Mouse (Mus musculus) intestine, embryonic 15.5 days (tissue): Measurements from ENCODE around the gene Phc2. TPM values are rescaled to one million over a fixed set of nuclear protein-coding genes. Genes with fewer than 3 reads are reported as not detected.

Source experiments
- ATAC-seq: fragments of 200-750 bp; cut with Nextera tagmentation; 2 replicates; pipeline ENCODE4 v1.8.0; 2017; ENCODE audit warnings: moderate TSS enrichment, moderate library complexity
- H3K27ac ChIP-seq: fragments of 300-500 bp; sonication (generic); 2 replicates; pipeline ENCODE4 v1.5.1; 2015; ENCODE audit warnings: mild to moderate bottlenecking, inconsistent platforms
- H3K27me3 ChIP-seq: fragments of 300-500 bp; sonication (generic); replicated peaks from 2 replicates; pipeline ENCODE4 v1.6.1; 2015; ENCODE audit warnings: inconsistent platforms
- H3K36me3 ChIP-seq: fragments of 300-500 bp; sonication (generic); 2 replicates; pipeline ENCODE4 v1.6.1; 2015; ENCODE audit warnings: inconsistent platforms
- H3K4me1 ChIP-seq: fragments of 300-500 bp; sonication (generic); replicated peaks from 2 replicates; pipeline ENCODE4 v1.6.1; 2015; ENCODE audit warnings: inconsistent platforms
- H3K4me2 ChIP-seq: fragments of 300-500 bp; sonication (generic); replicated peaks from 2 replicates; pipeline ENCODE4 v1.6.1; 2015; ENCODE audit warnings: mild to moderate bottlenecking, inconsistent platforms
- H3K4me3 ChIP-seq: fragments of 300-500 bp; sonication (generic); replicated peaks from 2 replicates; pipeline ENCODE4 v1.5.1; 2015; ENCODE audit warnings: inconsistent platforms
- H3K9ac ChIP-seq: fragments of 300-500 bp; sonication (generic); 2 replicates; pipeline ENCODE4 v1.6.1; 2015; ENCODE audit warnings: inconsistent platforms
- H3K9me3 ChIP-seq: fragments of 300-500 bp; sonication (generic); 2 replicates; pipeline ENCODE4 v1.6.1; 2016; ENCODE audit warnings: inconsistent platforms
- WGBS: fragments of 180-500 bp; shearing (Covaris S2); methylation state at CpG from one replicate; pipeline ENCODE4 v1.1.7; 2015; 5-methylcytosine and 5-hydroxymethylcytosine counted together
- polyA plus RNA-seq: library from polyadenylated mRNA; unstranded; fragments of >200 nt; fragmentation: Nextera tagmentation; extraction: Ambion mirVana; gene quantifications from 2 replicates; pipeline ENCODE4 v1.2.1, GENCODE M21; 2015

Phc2 gene
- polyA plus RNA-seq, 1 experiment from 2014 or later: 42.3 TPM

GRCm38 (mm10) chr4:128760029-128760428, 105.5 kb downstream of the Phc2 start:
- Histone ChIP-seq H3K36me3 (no peaks in the 10 kb centered on the region), H3K9me3 (no peaks in the 10 kb centered on the region), H3K4me3 (no peak overlapping the region), H3K4me1 (no peaks in the 10 kb centered on the region), H3K4me2 (no peak overlapping the region), H3K27me3 (no peaks in the 10 kb centered on the region), H3K9ac (no peak overlapping the region), H3K27ac (no peak overlapping the region)
- 77% methylated on average over 6 of the region's 6 CpGs for WGBS
- ATAC-seq: 0 out of 2 replicates have a peak, but pooled peaks have one; percentile 8

GRCm38 (mm10) chr4:128766929-128767328, 112.4 kb downstream of the Phc2 start:
- Histone ChIP-seq H3K27me3 (no peaks in the 10 kb centered on the region), H3K9me3 (no peaks in the 10 kb centered on the region), H3K9ac (no peak overlapping the region), H3K4me2 (no peak overlapping the region), H3K4me3 (no peak overlapping the region), H3K27ac (no peak overlapping the region), H3K4me1 (no peaks in the 10 kb centered on the region), H3K36me3 (no peaks in the 10 kb centered on the region)
- WGBS: 94% methylated on average over 20 of the region's 20 CpGs
- ATAC-seq: no peak

GRCm38 (mm10) chr4:128768120-128768519, 113.6 kb downstream of the Phc2 start:
- peaks cover 5% of the 10 kb centered on the region; the same call in 1 of the 2 replicates for H3K36me3 ChIP-seq
- no peak overlapping the region for H3K27ac ChIP-seq
- ATAC-seq: no peak
- no peak overlapping the region for H3K9ac ChIP-seq
- H3K4me3 ChIP-seq: no peak overlapping the region
- 71% methylated on average over 13 of the region's 13 CpGs for WGBS
- H3K27me3 ChIP-seq: no peaks in the 10 kb centered on the region
- H3K4me1 ChIP-seq: no peaks in the 10 kb centered on the region
- no peak overlapping the region for H3K4me2 ChIP-seq
- H3K9me3 ChIP-seq: no peaks in the 10 kb centered on the region

- no peak overlapping the region for H3K27ac ChIP-seq
- no peak overlapping the region for H3K4me2 ChIP-seq
- H3K9ac ChIP-seq: no peak overlapping the region
- H3K36me3 ChIP-seq: peaks cover 20% of the 10 kb centered on the region
- H3K4me1 ChIP-seq: no peaks in the 10 kb centered on the region
- H3K27me3 ChIP-seq: no peaks in the 10 kb centered on the region
- 75% methylated on average over 13 of the region's 13 CpGs for WGBS
- H3K9me3 ChIP-seq: no peaks in the 10 kb centered on the region
- no peak for ATAC-seq
- H3K4me3 ChIP-seq: no peak overlapping the region
These were observed 115.3 kb downstream of the Phc2 start for GRCm38 (mm10) chr4:128769569-128770355.

GRCm38 (mm10) chr4:128770698-128771097, 116.2 kb downstream of the Phc2 start:
- no peaks in the 10 kb centered on the region for H3K4me1 ChIP-seq
- H3K9ac ChIP-seq: no peak overlapping the region
- no peak for ATAC-seq
- no peak overlapping the region for H3K27ac ChIP-seq
- H3K36me3 ChIP-seq: peaks cover 28% of the 10 kb centered on the region
- no peaks in the 10 kb centered on the region for H3K27me3 ChIP-seq
- H3K9me3 ChIP-seq: no peaks in the 10 kb centered on the region
- no peak overlapping the region for H3K4me3 ChIP-seq
- WGBS: 70% methylated on average over 5 of the region's 5 CpGs
- H3K4me2 ChIP-seq: no peak overlapping the region

GRCm38 (mm10) chr4:128773820-128774219, 119.3 kb downstream of the Phc2 start:
- Histone ChIP-seq H3K4me3 (no peak overlapping the region), H3K9me3 (no peaks in the 10 kb centered on the region), H3K27me3 (no peaks in the 10 kb centered on the region), H3K9ac (no peak overlapping the region), H3K4me1 (0 out of 2 replicates have a peak, but pooled peaks cover 4% of the 10 kb centered on the region), H3K4me2 (no peak overlapping the region), H3K36me3 (peaks cover 41% of the 10 kb centered on the region), H3K27ac (no peak overlapping the region)
- 87% methylated on average over 11 of the region's 11 CpGs for WGBS
- no peak for ATAC-seq

GRCm38 (mm10) chr4:128774467-128774866, 120.0 kb downstream of the Phc2 start:
- 92% methylated on average over 9 of the region's 9 CpGs for WGBS
- Histone ChIP-seq H3K27ac (no peak overlapping the region), H3K36me3 (peaks cover 41% of the 10 kb centered on the region), H3K4me2 (no peak overlapping the region), H3K27me3 (no peaks in the 10 kb centered on the region), H3K4me3 (no peak overlapping the region), H3K4me1 (0 out of 2 replicates have a peak, but pooled peaks cover 4% of the 10 kb centered on the region), H3K9ac (no peak overlapping the region), H3K9me3 (no peaks in the 10 kb centered on the region)
- peak; percentile 54; the same call in 1 of the 2 replicates for ATAC-seq

GRCm38 (mm10) chr4:128776568-128777289, 122.2 kb downstream of the Phc2 start:
- 49% methylated on average over 20 of the region's 20 CpGs for WGBS
- Histone ChIP-seq H3K27me3 (no peaks in the 10 kb centered on the region), H3K4me2 (no peak overlapping the region), H3K9me3 (no peaks in the 10 kb centered on the region), H3K27ac (no peak overlapping the region), H3K4me1 (0 out of 2 replicates have a peak, but pooled peaks cover 4% of the 10 kb centered on the region), H3K36me3 (peaks cover 44% of the 10 kb centered on the region), H3K9ac (no peak overlapping the region), H3K4me3 (no peak overlapping the region)
- ATAC-seq: peak; percentile 47

GRCm38 (mm10) chr4:128777593-128777992, 123.1 kb downstream of the Phc2 start:
- Histone ChIP-seq H3K9me3 (no peaks in the 10 kb centered on the region), H3K27me3 (no peaks in the 10 kb centered on the region), H3K36me3 (peaks cover 45% of the 10 kb centered on the region), H3K4me3 (no peak overlapping the region), H3K4me2 (no peak overlapping the region), H3K9ac (no peak overlapping the region), H3K4me1 (0 out of 2 replicates have a peak, but pooled peaks cover 4% of the 10 kb centered on the region), H3K27ac (no peak overlapping the region)
- 78% methylated on average over 11 of the region's 11 CpGs for WGBS
- ATAC-seq: no peak

GRCm38 (mm10) chr4:128782037-128782436, 127.5 kb downstream of the Phc2 start:
- no peaks in the 10 kb centered on the region for H3K9me3 ChIP-seq
- WGBS: 89% methylated on average over 7 of the region's 7 CpGs
- H3K4me3 ChIP-seq: no peak overlapping the region
- no peak for ATAC-seq
- H3K27me3 ChIP-seq: no peaks in the 10 kb centered on the region
- H3K4me1 ChIP-seq: 0 out of 2 replicates have a peak, but pooled peaks cover 2% of the 10 kb centered on the region
- peaks cover 48% of the 10 kb centered on the region for H3K36me3 ChIP-seq
- no peak overlapping the region for H3K9ac ChIP-seq
- no peak overlapping the region for H3K27ac ChIP-seq
- H3K4me2 ChIP-seq: no peak overlapping the region

GRCm38 (mm10) chr4:128782645-128783044, 128.1 kb downstream of the Phc2 start:
- H3K4me1 ChIP-seq: no peaks in the 10 kb centered on the region
- no peaks in the 10 kb centered on the region for H3K9me3 ChIP-seq
- no peak overlapping the region for H3K4me3 ChIP-seq
- 48% methylated on average over 4 of the region's 4 CpGs for WGBS
- H3K27ac ChIP-seq: no peak overlapping the region
- no peak for ATAC-seq
- H3K9ac ChIP-seq: no peak overlapping the region
- H3K27me3 ChIP-seq: no peaks in the 10 kb centered on the region
- peaks cover 42% of the 10 kb centered on the region for H3K36me3 ChIP-seq
- H3K4me2 ChIP-seq: no peak overlapping the region

- no peak overlapping the region for H3K4me3 ChIP-seq
- no peaks in the 10 kb centered on the region for H3K27me3 ChIP-seq
- no peak overlapping the region for H3K27ac ChIP-seq
- no peak overlapping the region for H3K4me2 ChIP-seq
- H3K9ac ChIP-seq: no peak overlapping the region
- H3K9me3 ChIP-seq: no peaks in the 10 kb centered on the region
- H3K36me3 ChIP-seq: peaks cover 40% of the 10 kb centered on the region
- H3K4me1 ChIP-seq: 0 out of 2 replicates have a peak, but pooled peaks cover 2% of the 10 kb centered on the region
- ATAC-seq: no peak
- 92% methylated on average over 15 of the region's 15 CpGs for WGBS
These were observed 130.6 kb downstream of the Phc2 start for GRCm38 (mm10) chr4:128784950-128785631.
